Mouse (Mus musculus) kidney, postnatal 0 days (tissue): ENCODE measurements around the gene Sytl1. TPM values are rescaled to one million over a fixed set of nuclear protein-coding genes. Genes with fewer than 3 reads are reported as not detected.
A peak's percentile ranks its signal among the peaks of the same experiment; 100 is the strongest.

Experiments
- ATAC-seq: fragments of 200-750 bp; cut with Nextera tagmentation; replicated peaks from 2 replicates; pipeline ENCODE4 v1.8.0; 2017; ENCODE audit warnings: low read depth, moderate number of reproducible peaks, moderate TSS enrichment, moderate library complexity; ENCODE audit not compliant: low FRiP score
- DNase-seq: peaks from one replicate; pipeline ENCODE4 v3.0.0-alpha.2; 2016; ENCODE audit warnings: low spot score
- H3K27ac ChIP-seq: fragments of 300-500 bp; sonication (generic); 2 replicates; pipeline ENCODE4 v1.5.1; 2014; ENCODE audit warnings: mild to moderate bottlenecking
- H3K27me3 ChIP-seq: fragments of 300-500 bp; sonication (generic); 2 replicates; pipeline ENCODE4 v1.6.1; 2014; ENCODE audit warnings: low read length, mixed read lengths; ENCODE audit not compliant: insufficient read depth
- H3K36me3 ChIP-seq: fragments of 300-500 bp; sonication (generic); 2 replicates; pipeline ENCODE4 v1.6.1; 2014; ENCODE audit warnings: low read length, mixed read lengths; ENCODE audit not compliant: insufficient read depth
- H3K4me1 ChIP-seq: fragments of 300-500 bp; sonication (generic); replicated peaks from 2 replicates; pipeline ENCODE4 v1.6.1; 2014; ENCODE audit warnings: antibody characterized with exemption, low read length, mixed read lengths; ENCODE audit not compliant: insufficient read depth
- H3K4me2 ChIP-seq: fragments of 300-500 bp; sonication (generic); 2 replicates; pipeline ENCODE4 v1.6.1; 2014; ENCODE audit warnings: mild to moderate bottlenecking, low read length, moderate library complexity, mixed read lengths
- H3K4me3 ChIP-seq: fragments of 300-500 bp; sonication (generic); replicated peaks from 2 replicates; pipeline ENCODE4 v1.5.1; 2014; ENCODE audit warnings: low read depth, low read length
- H3K9ac ChIP-seq: fragments of 300-500 bp; sonication (generic); 2 replicates; pipeline ENCODE4 v1.6.1; 2014; ENCODE audit warnings: low read depth, low read length
- H3K9me3 ChIP-seq: fragments of 300-500 bp; sonication (generic); replicated peaks from 2 replicates; pipeline ENCODE4 v1.6.1; 2016; ENCODE audit warnings: low read length, inconsistent platforms, mixed read lengths
- CTCF ChIP-seq: IDR thresholded peaks from 2 replicates; pipeline ENCODE4 v1.5.1; 2016; ENCODE audit warnings: antibody characterized with exemption, low read depth, mild to moderate bottlenecking, moderate library complexity
- WGBS: fragments of 180-500 bp; shearing (Covaris S2); extraction: QIAGEN DNeasy Blood & Tissue Kit; methylation state at CpG from one replicate; pipeline ENCODE4 v1.1.7; 2014; 5-methylcytosine and 5-hydroxymethylcytosine counted together
- polyA plus RNA-seq: library from polyadenylated mRNA; unstranded; fragments of >200 nt; fragmentation: Nextera tagmentation; extraction: Ambion mirVana; gene quantifications from 2 replicates; pipeline ENCODE4 v1.2.1, GENCODE M21; 2015

Gene Sytl1
- polyA plus RNA-seq, 1 experiment from 2014 or later: 2.8 TPM

DNA sequence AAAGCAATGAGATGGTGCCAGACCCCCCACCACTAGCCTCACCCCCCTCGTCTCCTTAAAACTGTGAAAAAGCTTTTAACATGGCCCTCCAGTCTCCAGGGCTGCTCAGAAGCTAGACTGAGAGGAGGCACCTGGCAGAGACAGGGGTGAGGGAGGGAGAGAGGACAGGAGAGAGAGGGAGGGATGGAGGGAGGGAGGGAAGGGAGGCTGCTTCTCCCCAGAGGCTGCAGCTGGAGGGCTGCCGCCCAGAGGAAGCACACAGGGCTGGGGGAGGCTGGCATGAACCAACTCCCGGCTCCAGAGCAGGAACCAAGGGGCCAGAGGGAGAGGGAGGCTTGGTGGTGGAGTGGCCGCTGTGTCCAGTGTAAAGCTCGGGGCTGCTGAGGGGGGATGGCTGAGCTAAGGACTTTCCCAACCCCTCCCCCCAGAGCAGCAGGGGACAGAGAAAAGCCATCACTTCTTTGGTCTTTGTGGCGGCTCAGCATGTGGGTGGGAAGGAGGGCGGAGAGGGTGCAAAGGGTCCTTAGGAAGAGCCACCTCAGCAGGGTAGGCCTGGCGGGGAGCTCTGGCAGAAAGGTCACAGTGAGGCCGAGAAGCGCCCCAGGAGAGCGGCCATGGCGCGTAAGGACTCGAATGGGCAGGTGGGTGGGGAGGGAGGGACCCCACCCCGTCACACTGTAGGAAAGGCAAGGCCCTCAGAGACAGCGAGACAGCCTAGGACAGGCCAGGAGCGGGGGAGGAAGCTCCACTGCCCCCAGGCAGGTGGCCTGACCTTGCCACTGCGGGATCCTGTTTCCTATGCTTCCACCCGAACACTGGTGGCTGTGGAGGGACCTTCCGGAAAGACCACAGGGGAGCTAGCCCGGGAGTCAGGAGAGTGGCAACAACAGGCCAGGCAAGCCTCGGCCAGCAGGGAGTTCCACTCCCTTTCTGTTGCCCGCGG is 30.3 kb upstream of the Sytl1 start:
- no peaks in the 10 kb centered on the region for H3K9me3 ChIP-seq
- H3K4me1 ChIP-seq: 0 out of 2 replicates have a peak, but pooled peaks cover 4% of the 10 kb centered on the region
- no peak overlapping the region for H3K4me3 ChIP-seq
- DNase-seq: peak; percentile 75
- H3K4me2 ChIP-seq: peak overlapping the region; percentile 16
- no peak for TF ChIP-seq CTCF
- H3K36me3 ChIP-seq: no peaks in the 10 kb centered on the region
- H3K27me3 ChIP-seq: no peaks in the 10 kb centered on the region
- peak overlapping the region; percentile 76 for H3K27ac ChIP-seq
- H3K9ac ChIP-seq: peak overlapping the region; percentile 42; the same call in 1 of the 2 replicates
- 32% methylated on average over 24 of the region's 24 CpGs for WGBS
- ATAC-seq: peak; percentile 65

DNA sequence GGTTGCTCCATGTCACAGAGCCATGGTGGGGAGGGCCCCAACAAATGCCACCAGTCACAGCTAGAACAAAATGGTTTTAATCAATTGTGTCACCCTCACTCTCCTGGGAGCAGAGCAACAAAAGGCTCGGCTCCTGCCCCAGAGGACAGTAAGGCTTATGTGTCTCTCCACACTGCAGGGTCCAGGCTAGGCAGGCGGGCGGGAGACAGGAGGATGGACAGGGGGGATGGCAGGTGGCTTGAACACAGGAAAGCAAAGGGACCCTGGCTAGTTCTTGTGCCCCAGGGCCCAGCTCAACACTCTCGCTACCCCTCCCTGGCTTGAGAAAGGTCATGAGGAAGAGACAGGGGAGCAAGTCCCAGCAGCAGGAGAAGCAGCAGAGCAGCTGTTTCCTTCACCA is 29.5 kb upstream of the Sytl1 start:
- H3K4me3 ChIP-seq: no peak overlapping the region
- H3K27ac ChIP-seq: peak overlapping the region; percentile 76; the same call in 1 of the 2 replicates
- no peak for ATAC-seq
- no peaks in the 10 kb centered on the region for H3K9me3 ChIP-seq
- H3K9ac ChIP-seq: no peak overlapping the region
- DNase-seq: no peak
- no peaks in the 10 kb centered on the region for H3K27me3 ChIP-seq
- 0 out of 2 replicates have a peak, but pooled peaks cover 4% of the 10 kb centered on the region for H3K4me1 ChIP-seq
- TF ChIP-seq CTCF: no peak
- H3K4me2 ChIP-seq: no peak overlapping the region
- H3K36me3 ChIP-seq: no peaks in the 10 kb centered on the region
- WGBS: 73% methylated on average over 4 of the region's 4 CpGs

DNA sequence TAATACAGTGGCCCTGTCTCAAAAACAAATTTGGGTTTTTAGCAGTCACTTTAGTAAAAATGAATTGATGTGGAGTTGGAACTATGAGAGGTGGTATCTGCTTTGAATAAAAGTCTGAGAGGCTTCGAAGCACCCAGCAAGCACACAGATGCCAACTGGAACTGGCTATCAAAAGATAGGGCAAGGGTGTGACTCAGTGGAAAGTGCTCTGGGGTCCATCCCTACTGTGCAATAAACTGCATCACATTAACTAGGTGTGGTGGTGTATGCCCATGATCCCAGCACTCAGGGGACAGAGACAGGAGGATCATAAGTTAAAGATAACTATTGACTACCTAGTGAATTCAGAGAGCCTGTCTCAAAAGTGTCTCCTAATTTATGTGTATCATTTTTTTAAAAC is 28.3 kb upstream of the Sytl1 start:
- Histone ChIP-seq H3K27ac (no peak overlapping the region), H3K9me3 (no peaks in the 10 kb centered on the region), H3K4me1 (0 out of 2 replicates have a peak, but pooled peaks cover 4% of the 10 kb centered on the region), H3K4me3 (no peak overlapping the region), H3K4me2 (no peak overlapping the region), H3K36me3 (no peaks in the 10 kb centered on the region), H3K27me3 (no peaks in the 10 kb centered on the region), H3K9ac (no peak overlapping the region)
- ATAC-seq: no peak
- no peak for TF ChIP-seq CTCF
- WGBS: 95% methylated on average over 1 of the region's 1 CpGs
- DNase-seq: no peak

DNA sequence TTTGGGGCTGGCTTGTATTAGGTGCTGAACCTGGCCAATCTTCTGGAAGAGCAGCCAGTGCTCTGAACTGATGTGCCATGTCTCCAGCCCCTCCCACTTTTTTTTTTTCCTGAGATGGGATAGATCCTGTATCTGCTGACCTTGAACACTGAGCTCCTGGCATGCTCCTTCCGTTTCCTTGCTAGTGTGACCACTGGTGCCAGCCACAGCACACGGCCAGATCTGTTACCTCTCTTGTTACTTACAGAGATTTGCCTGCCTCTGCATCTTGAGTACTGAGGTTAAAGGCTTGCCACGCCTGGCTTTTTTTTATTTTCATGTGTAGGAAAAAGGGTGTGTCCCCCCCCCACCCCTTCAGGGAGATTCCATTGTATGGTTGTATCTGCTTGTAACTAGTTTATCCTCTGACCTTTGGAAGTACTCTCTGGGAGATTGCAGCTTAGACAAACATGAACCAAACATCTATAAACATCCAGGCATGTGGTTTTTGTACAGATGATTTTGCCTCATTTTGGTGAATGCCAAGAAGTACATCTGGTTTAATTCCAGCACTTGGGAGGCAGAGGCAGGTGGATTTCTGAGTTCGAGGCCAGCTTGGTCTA is 23.7 kb upstream of the Sytl1 start:
- ATAC-seq (no peak), DNase-seq (no peak)
- no peaks in the 10 kb centered on the region for H3K27me3 ChIP-seq
- H3K4me3 ChIP-seq: no peak overlapping the region
- no peak overlapping the region for H3K9ac ChIP-seq
- no peak overlapping the region for H3K27ac ChIP-seq
- TF ChIP-seq CTCF: no peak
- no peaks in the 10 kb centered on the region for H3K9me3 ChIP-seq
- 74% methylated on average over 4 of the region's 4 CpGs for WGBS
- H3K4me2 ChIP-seq: no peak overlapping the region
- no peaks in the 10 kb centered on the region; the same call in 1 of the 2 replicates for H3K4me1 ChIP-seq
- no peaks in the 10 kb centered on the region for H3K36me3 ChIP-seq

DNA sequence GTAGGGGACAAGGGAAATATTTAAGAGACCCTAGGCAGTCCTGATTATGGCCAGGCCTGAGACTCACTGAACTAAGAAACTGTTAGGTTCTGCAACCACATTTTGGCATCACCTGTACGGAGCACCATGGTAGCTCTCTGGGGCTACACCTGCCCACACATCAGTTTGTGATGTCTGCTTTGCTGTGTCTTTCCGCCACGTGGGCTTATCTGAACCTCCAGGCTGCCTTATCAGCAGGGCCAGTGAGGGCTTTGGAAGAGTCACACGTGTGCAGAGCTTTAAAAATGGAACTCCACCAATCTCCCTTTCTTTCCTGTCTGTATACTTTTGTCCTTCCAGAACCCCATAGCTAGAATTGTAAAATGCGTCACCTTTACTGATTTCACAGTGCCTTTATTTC is 23.0 kb upstream of the Sytl1 start:
- Histone ChIP-seq H3K4me3 (no peak overlapping the region), H3K36me3 (no peaks in the 10 kb centered on the region), H3K27ac (no peak overlapping the region), H3K9me3 (no peaks in the 10 kb centered on the region), H3K9ac (no peak overlapping the region), H3K4me2 (no peak overlapping the region), H3K4me1 (no peaks in the 10 kb centered on the region; the same call in 1 of the 2 replicates), H3K27me3 (no peaks in the 10 kb centered on the region)
- ATAC-seq (no peak), DNase-seq (no peak)
- 84% methylated on average over 5 of the region's 5 CpGs for WGBS
- TF ChIP-seq CTCF: no peak

DNA sequence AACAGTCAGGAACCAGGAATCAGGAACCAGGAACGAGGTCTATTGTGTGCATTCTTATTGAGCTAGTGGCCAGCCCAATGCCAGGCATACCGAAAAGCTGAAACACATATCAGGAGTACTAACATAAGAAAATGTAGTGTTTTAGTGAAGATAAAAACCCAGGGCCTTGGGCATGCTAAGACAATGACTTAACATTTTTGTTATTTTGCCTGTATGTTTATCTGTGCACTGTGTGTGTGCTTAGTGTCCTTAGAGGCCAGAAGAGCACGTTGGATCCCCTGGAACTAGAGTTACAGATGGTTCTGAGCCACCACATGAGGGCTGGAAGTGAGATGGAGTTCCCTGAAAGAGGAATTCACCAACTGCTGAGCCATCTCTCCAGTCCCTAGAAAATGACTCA is 22.4 kb upstream of the Sytl1 start:
- Histone ChIP-seq H3K9ac (no peak overlapping the region), H3K4me3 (no peak overlapping the region), H3K4me2 (no peak overlapping the region), H3K36me3 (no peaks in the 10 kb centered on the region), H3K27ac (no peak overlapping the region), H3K27me3 (no peaks in the 10 kb centered on the region), H3K4me1 (no peaks in the 10 kb centered on the region; the same call in 1 of the 2 replicates), H3K9me3 (no peaks in the 10 kb centered on the region)
- WGBS: 86% methylated on average over 3 of the region's 3 CpGs
- TF ChIP-seq CTCF: no peak
- DNase-seq: no peak
- ATAC-seq: no peak
